Mouse (Mus musculus) brain, embryonic 14.5 days (tissue): ENCODE measurements at regions not wholly inside any gene's neighbourhood (a gene's known extent, or its start where the extent isn't known, plus 50 kb on each side); places are given as distances from the start of the nearest gene placed in this dataset.
A peak's percentile ranks its signal among the peaks of the same experiment; 100 is the strongest.

Source experiments
- DNase-seq: peaks from one replicate; pipeline ENCODE4 v3.0.0-alpha.2; 2011; ENCODE audit warnings: low read depth
- CTCF ChIP-seq: fragments of 200-500 bp; IDR thresholded peaks from 2 replicates; pipeline ENCODE4 v1.5.1; 2012; ENCODE audit warnings: inconsistent platforms, mild to moderate bottlenecking, moderate library complexity, borderline replicate concordance; ENCODE audit not compliant: insufficient read depth, insufficient read length; ENCODE audit errors: extremely low read depth
- POLR2A ChIP-seq: fragments of 200-500 bp; IDR thresholded peaks from 2 replicates; pipeline ENCODE4 v1.6.1; 2012; ENCODE audit warnings: mild to moderate bottlenecking, inconsistent platforms, borderline replicate concordance; ENCODE audit not compliant: poor library complexity, insufficient read depth, insufficient read length, severe bottlenecking; ENCODE audit errors: extremely low read depth

GRCm38 (mm10) chr6:117544276-117545196 lies 296.4 kb upstream of the Zfp637 start:
- no peak for DNase-seq
- TF ChIP-seq POLR2A (no peak), CTCF (no peak)

- no peak for DNase-seq
- TF ChIP-seq CTCF: no peak
- no peak for TF ChIP-seq POLR2A
These were observed 290.1 kb upstream of the Zfp637 start for GRCm38 (mm10) chr6:117550930-117551329.

GRCm38 (mm10) chr6:117552006-117552667 lies 288.8 kb upstream of the Zfp637 start:
- TF ChIP-seq CTCF: no peak
- TF ChIP-seq POLR2A: no peak
- peak; percentile 86 for DNase-seq

- no peak for DNase-seq
- no peak for TF ChIP-seq POLR2A
- TF ChIP-seq CTCF: no peak
These were observed 277.8 kb upstream of the Zfp637 start for GRCm38 (mm10) chr6:117563159-117563558.

GRCm38 (mm10) chr6:117563704-117564103 lies 277.3 kb upstream of the Zfp637 start:
- peak; percentile 63 for DNase-seq
- TF ChIP-seq CTCF (no peak), POLR2A (no peak)

GRCm38 (mm10) chr6:117566786-117567185 lies 274.2 kb upstream of the Zfp637 start:
- TF ChIP-seq POLR2A: no peak
- TF ChIP-seq CTCF: no peak
- DNase-seq: no peak

- no peak for DNase-seq
These were observed 273.3 kb upstream of the Zfp637 start for GRCm38 (mm10) chr6:117567691-117568090.

GRCm38 (mm10) chr6:117569576-117570326 lies 271.2 kb upstream of the Zfp637 start:
- peak; percentile 6 for DNase-seq
- TF ChIP-seq CTCF (no peak), POLR2A (no peak)

More at GRCm38 (mm10) chr6:117567691-117568090, 273.3 kb upstream of the Zfp637 start:
- TF ChIP-seq CTCF (no peak), POLR2A (no peak)

- DNase-seq: no peak
- TF ChIP-seq CTCF (no peak), POLR2A (no peak)
These were observed 270.6 kb upstream of the Zfp637 start for GRCm38 (mm10) chr6:117570346-117570745.

GRCm38 (mm10) chr6:117570791-117571190 lies 270.2 kb upstream of the Zfp637 start:
- TF ChIP-seq CTCF (no peak), POLR2A (no peak)
- DNase-seq: no peak

- DNase-seq: no peak
- TF ChIP-seq POLR2A: no peak
These were observed 269.0 kb upstream of the Zfp637 start for GRCm38 (mm10) chr6:117572006-117572405.
